Mouse (Mus musculus): ENCODE results near the gene Pigg. TPM values are rescaled to one million over a fixed set of nuclear protein-coding genes. Genes with fewer than 3 reads are reported as not detected.

The Pigg gene
- total RNA-seq, 2 experiments from 2014 or later = 3.2 to 4.5 TPM

GRCm38 (mm10) chr5:108357862-108358261 lies 45.5 kb downstream of the Pigg start:
- no peak for DNase-seq

GRCm38 (mm10) chr5:108359491-108359890 lies 47.1 kb downstream of the Pigg start:
- DNase-seq = no peak

- DNase-seq = no peak
Observed at GRCm38 (mm10) chr5:108360211-108360610, 47.8 kb downstream of the Pigg start.

- no peak for DNase-seq
Observed at GRCm38 (mm10) chr5:108362330-108362729, 49.9 kb downstream of the Pigg start.

GRCm38 (mm10) chr5:108366328-108366983 lies 54.0 kb downstream of the Pigg start:
- peak; percentile 14 for DNase-seq

GRCm38 (mm10) chr5:108366984-108367841 lies 54.8 kb downstream of the Pigg start:
- DNase-seq = peak; percentile 42

- peak; percentile 15 for DNase-seq
Observed at GRCm38 (mm10) chr5:108367871-108368332, 55.5 kb downstream of the Pigg start, which contains the start of gene Gm42517. Gm42517 (minus strand) TSS chr5:108367922.

GRCm38 (mm10) chr5:108368446-108368845 lies 56.0 kb downstream of the Pigg start:
- DNase-seq = no peak

- peak; percentile 35 for DNase-seq
Observed at GRCm38 (mm10) chr5:108368851-108369621, 56.6 kb downstream of the Pigg start.

- no peak for DNase-seq
Observed at GRCm38 (mm10) chr5:108369964-108370363, 57.6 kb downstream of the Pigg start.

- DNase-seq = no peak
Observed at GRCm38 (mm10) chr5:108374079-108374478, 61.7 kb downstream of the Pigg start.

- no peak for DNase-seq
Observed at GRCm38 (mm10) chr5:108376059-108376458, 63.6 kb downstream of the Pigg start.

GRCm38 (mm10) chr5:108378346-108378745 lies 65.9 kb downstream of the Pigg start:
- DNase-seq = no peak

- no peak for DNase-seq
Observed at GRCm38 (mm10) chr5:108385632-108386031, 73.2 kb downstream of the Pigg start.

GRCm38 (mm10) chr5:108386449-108386848 lies 74.0 kb downstream of the Pigg start:
- DNase-seq = no peak

GRCm38 (mm10) chr5:108388201-108388600 lies 75.8 kb downstream of the Pigg start, which contains the start of gene Pde6b:
Pde6b (plus strand) TSS chr5:108388391.
- no peak for DNase-seq

GRCm38 (mm10) chr5:108389744-108390143 lies 77.3 kb downstream of the Pigg start:
- DNase-seq = no peak

Other genes starting within 250 kb of the Pigg start
- gene Mtf2, start 246.9 kb upstream of the Pigg start, total RNA-seq (2021) = 10 to 100 TPM; 17.8 to 23.6 TPM
- 10 to 100 TPM; 18.7 to 21.3 TPM for gene Tmed5, start 180.0 kb upstream of the Pigg start, total RNA-seq (2021)
- 1 to 10 TPM in 1 of 2 experiments, under 1 TPM in 1; 0.92 to 1.4 TPM for gene Ccdc18, start 179.7 kb upstream of the Pigg start, total RNA-seq (2021)
- gene Dr1, start 43.7 kb upstream of the Pigg start, total RNA-seq (2021) = 10 to 100 TPM; 21.5 to 23.2 TPM
- under 1 TPM; 0.36 to 0.42 TPM for gene Gm42517, start 55.3 kb downstream of the Pigg start, total RNA-seq (2021)
- gene Pde6b, start 75.8 kb downstream of the Pigg start, total RNA-seq (2021) = not detected
- gene Atp5k, start 121.8 kb downstream of the Pigg start, total RNA-seq (2021) = 100 to 1,000 TPM; 747 to 903 TPM
- 1 to 10 TPM; 1.9 to 2.6 TPM for gene Mfsd7a, start 136.3 kb downstream of the Pigg start, total RNA-seq (2021)
- 10 to 100 TPM; 58.0 to 61.6 TPM for gene Pcgf3, start 148.6 kb downstream of the Pigg start, total RNA-seq (2021)
- under 1 TPM; 0.45 to 0.54 TPM for gene Cplx1, start 237.4 kb downstream of the Pigg start, total RNA-seq (2021)